Mouse (Mus musculus) midbrain, postnatal 0 days (tissue): ENCODE measurements around the gene Pus1. TPM values are rescaled to one million over a fixed set of nuclear protein-coding genes. Genes with fewer than 3 reads are reported as not detected.
A peak's percentile ranks its signal among the peaks of the same experiment; 100 is the strongest.

ENCODE experiments used
- ATAC-seq: fragments of 200-750 bp; cut with Nextera tagmentation; 2 replicates; pipeline ENCODE4 v1.8.0; 2017; ENCODE audit warnings: moderate number of reproducible peaks, mild to moderate bottlenecking, moderate TSS enrichment, moderate library complexity; ENCODE audit not compliant: low FRiP score
- DNase-seq: peaks from one replicate; pipeline ENCODE4 v3.0.0-alpha.2; 2015; ENCODE audit warnings: low spot score
- H3K27ac ChIP-seq: fragments of 300-500 bp; sonication (generic); 2 replicates; pipeline ENCODE4 v1.5.1; 2014; ENCODE audit warnings: low read depth, mild to moderate bottlenecking, low read length, mixed read lengths
- H3K27me3 ChIP-seq: fragments of 300-500 bp; sonication (generic); 2 replicates; pipeline ENCODE4 v1.6.1; 2014; ENCODE audit warnings: low read length, control low read depth, mixed read lengths; ENCODE audit not compliant: insufficient read depth
- H3K36me3 ChIP-seq: fragments of 300-500 bp; sonication (generic); 2 replicates; pipeline ENCODE4 v1.6.1; 2014; ENCODE audit warnings: low read length, control low read depth, mixed read lengths; ENCODE audit not compliant: insufficient read depth
- H3K4me1 ChIP-seq: fragments of 300-500 bp; sonication (generic); 2 replicates; pipeline ENCODE4 v1.6.1; 2014; ENCODE audit warnings: mild to moderate bottlenecking, control low read depth, antibody characterized with exemption, low read length, mixed read lengths; ENCODE audit not compliant: insufficient read depth
- H3K4me2 ChIP-seq: fragments of 300-500 bp; sonication (generic); 2 replicates; pipeline ENCODE4 v1.6.1; 2014; ENCODE audit warnings: low read depth, mild to moderate bottlenecking, low read length, mixed read lengths; ENCODE audit not compliant: poor library complexity, severe bottlenecking
- H3K4me3 ChIP-seq: fragments of 300-500 bp; sonication (generic); 2 replicates; pipeline ENCODE4 v1.5.1; 2014; ENCODE audit warnings: low read depth, mild to moderate bottlenecking, low read length, moderate library complexity
- H3K9ac ChIP-seq: fragments of 300-500 bp; sonication (generic); replicated peaks from 2 replicates; pipeline ENCODE4 v1.6.1; 2014; ENCODE audit warnings: mild to moderate bottlenecking, low read length, moderate library complexity, mixed read lengths; ENCODE audit not compliant: poor library complexity, severe bottlenecking
- H3K9me3 ChIP-seq: fragments of 300-500 bp; sonication (generic); 2 replicates; pipeline ENCODE4 v1.6.1; 2016; ENCODE audit warnings: low read length, control low read depth
- CTCF ChIP-seq: IDR thresholded peaks from 2 replicates; pipeline ENCODE4 v1.5.1; 2016; ENCODE audit warnings: antibody characterized with exemption, mild to moderate bottlenecking
- WGBS: fragments of 180-500 bp; shearing (Covaris S2); extraction: QIAGEN DNeasy Blood & Tissue Kit; methylation state at CpG from one replicate; pipeline ENCODE4 v1.1.7; 2014; 5-methylcytosine and 5-hydroxymethylcytosine counted together
- polyA plus RNA-seq: library from polyadenylated mRNA; unstranded; fragments of >200 nt; fragmentation: Nextera tagmentation; extraction: Ambion mirVana; gene quantifications from 2 replicates; pipeline ENCODE4 v1.2.1, GENCODE M21; 2015
- total RNA-seq: library from RNA; depleted of rRNA; stranded (reverse); fragments of >200 nt; gene quantifications from 2 replicates; pipeline ENCODE4 v1.2.3, GENCODE M21; 2014

Pus1 gene
- total and polyA plus RNA-seq, 2 experiments from 2014 or later = 11.6 to 17.5 TPM

- Histone ChIP-seq H3K4me2 (peak overlapping the region; percentile 60), H3K27ac (peak overlapping the region; percentile 96), H3K36me3 (peaks cover 15% of the 10 kb centered on the region), H3K4me3 (peak overlapping the region; percentile 95), H3K9me3 (no peaks in the 10 kb centered on the region), H3K9ac (peak overlapping the region; percentile 94), H3K27me3 (no peaks in the 10 kb centered on the region), H3K4me1 (peaks cover 6% of the 10 kb centered on the region)
- ATAC-seq = peak; percentile 64
- TF ChIP-seq CTCF = no peak
- peak; percentile 59 for DNase-seq
- 1% methylated on average over 43 of the region's 58 CpGs for WGBS
These were observed 10.4 kb downstream of the Pus1 start for GRCm38 (mm10) chr5:110770031-110770445.

GRCm38 (mm10) chr5:110769272-110769671 lies 11.2 kb downstream of the Pus1 start:
- 58% methylated on average over 4 of the region's 4 CpGs for WGBS
- H3K9me3 ChIP-seq = no peaks in the 10 kb centered on the region
- H3K4me3 ChIP-seq = peak overlapping the region; percentile 95
- no peaks in the 10 kb centered on the region for H3K27me3 ChIP-seq
- H3K4me2 ChIP-seq = peak overlapping the region; percentile 60
- no peak for TF ChIP-seq CTCF
- DNase-seq = no peak
- H3K27ac ChIP-seq = no peak overlapping the region
- no peak for ATAC-seq
- peaks cover 7% of the 10 kb centered on the region for H3K36me3 ChIP-seq
- H3K4me1 ChIP-seq = peaks cover 6% of the 10 kb centered on the region
- H3K9ac ChIP-seq = peak overlapping the region; percentile 94; the same call in 1 of the 2 replicates

- no peaks in the 10 kb centered on the region for H3K36me3 ChIP-seq
- H3K4me2 ChIP-seq = no peak overlapping the region
- no peak overlapping the region for H3K9ac ChIP-seq
- TF ChIP-seq CTCF = no peak
- H3K27me3 ChIP-seq = no peaks in the 10 kb centered on the region
- no peak overlapping the region for H3K4me3 ChIP-seq
- H3K4me1 ChIP-seq = peaks cover 6% of the 10 kb centered on the region
- no peaks in the 10 kb centered on the region for H3K9me3 ChIP-seq
- no peak for DNase-seq
- WGBS = 97% methylated on average over 8 of the region's 8 CpGs
- H3K27ac ChIP-seq = no peak overlapping the region
- no peak for ATAC-seq
These were observed 16.6 kb downstream of the Pus1 start for GRCm38 (mm10) chr5:110763890-110764289.

GRCm38 (mm10) chr5:110745021-110745420 lies 35.4 kb downstream of the Pus1 start:
- Histone ChIP-seq H3K4me2 (no peak overlapping the region), H3K36me3 (peaks cover 3% of the 10 kb centered on the region; the same call in 1 of the 2 replicates), H3K4me3 (no peak overlapping the region), H3K27me3 (no peaks in the 10 kb centered on the region), H3K27ac (no peak overlapping the region), H3K4me1 (no peaks in the 10 kb centered on the region), H3K9me3 (no peaks in the 10 kb centered on the region), H3K9ac (no peak overlapping the region)
- DNase-seq (no peak), ATAC-seq (no peak)
- WGBS = 83% methylated on average over 1 of the region's 1 CpGs
- no peak for TF ChIP-seq CTCF

GRCm38 (mm10) chr5:110739496-110740275 lies 40.8 kb downstream of the Pus1 start:
- Histone ChIP-seq H3K9ac (no peak overlapping the region), H3K9me3 (no peaks in the 10 kb centered on the region), H3K4me1 (no peaks in the 10 kb centered on the region), H3K4me2 (no peak overlapping the region), H3K27ac (no peak overlapping the region), H3K36me3 (peaks cover 34% of the 10 kb centered on the region; the same call in 1 of the 2 replicates), H3K27me3 (no peaks in the 10 kb centered on the region), H3K4me3 (no peak overlapping the region)
- 97% methylated on average over 7 of the region's 7 CpGs for WGBS
- DNase-seq = no peak
- no peak for TF ChIP-seq CTCF
- ATAC-seq = no peak

- WGBS = 88% methylated on average over 1 of the region's 1 CpGs
- TF ChIP-seq CTCF = no peak
- no peak overlapping the region for H3K27ac ChIP-seq
- H3K9ac ChIP-seq = no peak overlapping the region
- H3K9me3 ChIP-seq = no peaks in the 10 kb centered on the region
- peaks cover 48% of the 10 kb centered on the region; the same call in 1 of the 2 replicates for H3K36me3 ChIP-seq
- H3K27me3 ChIP-seq = no peaks in the 10 kb centered on the region
- no peak overlapping the region for H3K4me3 ChIP-seq
- no peak for ATAC-seq
- no peaks in the 10 kb centered on the region for H3K4me1 ChIP-seq
- no peak overlapping the region for H3K4me2 ChIP-seq
- no peak for DNase-seq
These were observed 44.9 kb downstream of the Pus1 start for GRCm38 (mm10) chr5:110735606-110736005.
